Mouse (Mus musculus): ENCODE results near the gene Pank2. TPM values are rescaled to one million over a fixed set of nuclear protein-coding genes. Genes with fewer than 3 reads are reported as not detected.
"Not testable (repeated sequence)": the region's sequence is repeated elsewhere in the genome, so short reads cannot be mapped to it uniquely, and the experiment has no call there.

Gene Pank2
- total and polyA plus RNA-seq, 2 experiments from 2014 or later: 26.5 to 35.2 TPM

DNA sequence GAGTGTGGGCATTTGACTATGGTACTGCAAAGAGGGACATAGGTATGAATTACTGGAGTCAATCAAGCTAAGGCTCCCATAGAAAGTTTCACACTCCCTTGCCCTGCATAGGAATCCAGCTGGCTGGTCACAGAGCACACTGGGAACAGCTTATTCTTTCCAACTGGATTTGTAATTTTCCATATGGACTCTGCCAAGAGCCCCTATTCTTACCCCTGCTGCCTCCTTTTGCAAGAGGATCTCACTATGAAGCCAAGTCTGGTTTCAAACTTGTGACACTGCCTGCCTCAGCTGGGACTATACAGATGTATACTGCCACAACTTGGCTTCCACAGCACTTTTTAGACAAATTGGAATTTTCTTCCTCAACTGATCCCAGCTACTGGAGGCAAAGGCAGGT is 39.3 kb downstream of the Pank2 start:
- no peak overlapping the region for H3K9ac ChIP-seq (replicated peaks; ENCODE audit: low read length)
- H3K4me2 ChIP-seq (ENCODE audit: low read depth, low read length): no peak overlapping the region
- TF ChIP-seq CTCF (IDR thresholded peaks at IDR 0.05; ENCODE audit: low read depth): no peak
- no peak overlapping the region for H3K4me3 ChIP-seq (ENCODE audit: low read length)
- no peaks in the 10 kb centered on the region for H3K27me3 ChIP-seq (ENCODE audit: insufficient read depth, low read length)
- DNase-seq (ENCODE audit: low spot score) (no peak), ATAC-seq (no peak)
- no peaks in the 10 kb centered on the region for H3K9me3 ChIP-seq (ENCODE audit: low read length)
- no peak overlapping the region for H3K27ac ChIP-seq
- H3K4me1 ChIP-seq (ENCODE audit: insufficient read depth, low read length): no peaks in the 10 kb centered on the region
- H3K36me3 ChIP-seq (ENCODE audit: insufficient read depth, low read length): peaks cover 26% of the 10 kb centered on the region

DNA sequence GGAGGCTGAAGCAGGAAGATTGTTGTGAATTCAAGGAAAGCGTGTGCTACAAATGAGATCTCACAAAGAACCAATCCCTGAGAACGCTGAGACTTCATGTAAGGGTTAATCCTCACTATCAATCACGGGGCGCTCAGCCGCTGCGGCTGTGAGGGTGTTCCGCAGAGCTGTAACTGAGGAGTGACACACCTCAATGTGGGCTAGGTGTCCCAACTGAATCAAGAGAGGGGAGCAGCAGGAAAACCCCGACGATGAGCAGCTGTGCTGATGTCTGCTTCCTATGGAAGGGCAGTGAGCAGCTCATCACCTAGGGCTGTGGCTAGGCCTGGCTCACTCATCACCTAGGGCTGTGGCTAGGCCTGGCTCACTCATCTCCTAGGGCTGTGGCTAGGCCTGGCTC is 42.2 kb downstream of the Pank2 start:
- ATAC-seq (no peak), DNase-seq (ENCODE audit: low spot score) (no peak)
- H3K4me1 ChIP-seq (ENCODE audit: insufficient read depth, low read length): no peaks in the 10 kb centered on the region
- no peak for TF ChIP-seq CTCF (IDR thresholded peaks at IDR 0.05; ENCODE audit: low read depth)
- no peak overlapping the region for H3K9ac ChIP-seq (replicated peaks; ENCODE audit: low read length)
- no peak overlapping the region for H3K27ac ChIP-seq
- H3K4me3 ChIP-seq (ENCODE audit: low read length): no peak overlapping the region
- H3K36me3 ChIP-seq (ENCODE audit: insufficient read depth, low read length): peaks cover 20% of the 10 kb centered on the region
- no peak overlapping the region for H3K4me2 ChIP-seq (ENCODE audit: low read depth, low read length)
- 84% methylated on average over 9 of the region's 9 CpGs for WGBS
- H3K9me3 ChIP-seq (ENCODE audit: low read length): no peaks in the 10 kb centered on the region
- no peaks in the 10 kb centered on the region for H3K27me3 ChIP-seq (ENCODE audit: insufficient read depth, low read length)

DNA sequence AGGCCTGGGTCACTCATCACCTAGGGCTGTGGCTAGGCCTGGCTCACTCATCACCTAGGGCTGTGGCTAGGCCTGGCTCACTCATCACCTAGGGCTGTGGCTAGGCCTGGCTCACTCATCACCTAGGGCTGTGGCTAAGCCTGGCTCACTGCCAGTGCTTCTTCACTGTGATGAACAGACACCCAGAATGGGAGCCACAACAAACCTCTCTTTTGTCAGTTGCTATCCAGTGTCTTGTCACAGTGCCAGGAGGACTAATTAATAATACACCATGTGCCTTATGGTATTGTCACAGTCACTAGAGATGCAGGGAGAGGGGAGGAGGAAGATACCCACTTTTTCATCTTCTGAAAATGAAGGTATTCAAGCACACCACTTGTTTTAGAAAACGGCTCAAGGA is 42.9 kb downstream of the Pank2 start:
- peaks cover 20% of the 10 kb centered on the region for H3K36me3 ChIP-seq (ENCODE audit: insufficient read depth, low read length)
- not testable (repeated sequence) for H3K4me2 ChIP-seq (ENCODE audit: low read depth, low read length); H3K9ac ChIP-seq (replicated peaks; ENCODE audit: low read length); H3K4me3 ChIP-seq (ENCODE audit: low read length); H3K4me1 ChIP-seq (ENCODE audit: insufficient read depth, low read length); H3K27ac ChIP-seq; H3K27me3 ChIP-seq (ENCODE audit: insufficient read depth, low read length); ATAC-seq; H3K9me3 ChIP-seq (ENCODE audit: low read length)
- peak; percentile 59 for DNase-seq (ENCODE audit: low spot score)
- WGBS: 56% methylated on average over 1 of the region's 1 CpGs

DNA sequence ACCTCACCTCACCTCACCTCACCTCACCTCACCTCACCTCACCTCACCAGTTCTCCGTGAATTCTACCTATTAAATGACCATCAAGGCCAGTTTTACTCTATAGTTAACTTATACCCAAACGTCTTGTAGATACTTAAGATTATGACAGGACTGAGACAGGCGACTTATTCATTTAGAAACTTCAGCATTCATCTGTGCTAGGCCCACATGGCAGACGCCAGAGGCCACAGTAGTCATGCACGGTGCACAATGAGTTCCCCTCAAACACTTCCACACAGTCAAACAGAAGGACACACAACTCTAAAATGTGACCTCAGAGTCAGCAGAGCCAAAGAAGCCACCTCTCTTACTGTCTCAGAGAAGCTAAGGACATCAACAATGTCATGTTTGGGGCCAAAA is 45.1 kb downstream of the Pank2 start:
- no peak for TF ChIP-seq CTCF (IDR thresholded peaks at IDR 0.05; ENCODE audit: low read depth)
- WGBS: 80% methylated on average over 5 of the region's 5 CpGs
- no peak for ATAC-seq

DNA sequence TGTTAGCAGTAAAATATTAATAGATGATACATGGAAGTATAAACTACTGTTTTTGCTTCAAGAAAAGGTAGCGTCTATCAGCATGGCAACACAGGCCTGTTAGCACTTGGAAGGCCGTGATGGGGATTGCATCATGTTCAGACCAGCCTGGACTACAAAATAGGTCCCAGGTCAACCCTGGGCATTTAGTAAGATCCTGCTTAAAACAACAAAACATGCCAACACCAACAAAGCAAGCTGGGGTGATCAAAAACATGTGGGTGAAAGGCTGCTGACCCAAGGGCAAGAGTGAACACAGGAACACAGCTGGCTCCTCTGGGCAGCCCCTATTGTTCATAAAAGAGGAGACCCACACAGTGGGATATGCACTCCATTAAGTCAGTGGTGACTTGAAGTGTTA is 45.5 kb downstream of the Pank2 start:
- Histone ChIP-seq H3K4me3 (ENCODE audit: low read length) (no peak overlapping the region), H3K4me1 (ENCODE audit: insufficient read depth, low read length) (no peaks in the 10 kb centered on the region), H3K9ac (replicated peaks; ENCODE audit: low read length) (no peak overlapping the region), H3K36me3 (ENCODE audit: insufficient read depth, low read length) (peaks cover 13% of the 10 kb centered on the region), H3K27ac (no peak overlapping the region), H3K27me3 (ENCODE audit: insufficient read depth, low read length) (no peaks in the 10 kb centered on the region), H3K4me2 (ENCODE audit: low read depth, low read length) (no peak overlapping the region), H3K9me3 (ENCODE audit: low read length) (no peaks in the 10 kb centered on the region)
- 55% methylated on average over 2 of the region's 2 CpGs for WGBS
- no peak for ATAC-seq
- TF ChIP-seq CTCF (IDR thresholded peaks at IDR 0.05; ENCODE audit: low read depth): no peak
- DNase-seq (ENCODE audit: low spot score): no peak

More for the DNA sequence above, 45.1 kb downstream of the Pank2 start:
- peaks cover 17% of the 10 kb centered on the region for H3K36me3 ChIP-seq (ENCODE audit: insufficient read depth, low read length)
- DNase-seq (ENCODE audit: low spot score): no peak
- no peak overlapping the region for H3K4me2 ChIP-seq (ENCODE audit: low read depth, low read length)
- no peaks in the 10 kb centered on the region for H3K4me1 ChIP-seq (ENCODE audit: insufficient read depth, low read length)
- no peak overlapping the region for H3K27ac ChIP-seq
- no peak overlapping the region for H3K9ac ChIP-seq (replicated peaks; ENCODE audit: low read length)
- H3K27me3 ChIP-seq (ENCODE audit: insufficient read depth, low read length): no peaks in the 10 kb centered on the region
- H3K4me3 ChIP-seq (ENCODE audit: low read length): no peak overlapping the region
- no peaks in the 10 kb centered on the region for H3K9me3 ChIP-seq (ENCODE audit: low read length)

DNA sequence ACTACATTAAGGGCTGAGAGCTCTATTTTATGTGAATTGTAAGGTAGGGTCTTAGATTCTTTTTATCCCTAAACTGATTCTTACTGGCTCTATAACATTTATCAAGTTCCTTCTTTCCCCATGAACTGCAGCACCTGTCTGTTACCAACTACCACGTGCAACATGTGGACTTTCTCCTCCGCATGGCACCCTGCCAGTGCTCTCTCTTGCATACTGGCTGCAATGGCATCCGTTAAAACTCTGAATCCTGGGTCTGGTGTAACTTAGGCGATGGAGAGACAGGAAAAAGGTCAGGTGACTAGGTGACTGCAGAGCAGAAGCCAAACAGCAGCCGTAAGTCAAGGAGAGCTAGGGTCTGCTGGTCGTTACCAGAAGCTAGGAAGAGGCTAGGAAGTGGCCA is 47.0 kb downstream of the Pank2 start:
- no peaks in the 10 kb centered on the region for H3K4me1 ChIP-seq (ENCODE audit: insufficient read depth, low read length)
- H3K4me2 ChIP-seq (ENCODE audit: low read depth, low read length): no peak overlapping the region
- no peak overlapping the region for H3K9ac ChIP-seq (replicated peaks; ENCODE audit: low read length)
- H3K27ac ChIP-seq: no peak overlapping the region
- H3K27me3 ChIP-seq (ENCODE audit: insufficient read depth, low read length): no peaks in the 10 kb centered on the region
- H3K4me3 ChIP-seq (ENCODE audit: low read length): no peak overlapping the region
- no peak for TF ChIP-seq CTCF (IDR thresholded peaks at IDR 0.05; ENCODE audit: low read depth)
- no peaks in the 10 kb centered on the region for H3K9me3 ChIP-seq (ENCODE audit: low read length)
- H3K36me3 ChIP-seq (ENCODE audit: insufficient read depth, low read length): peaks cover 3% of the 10 kb centered on the region; the same call in 1 of the 2 replicates
- WGBS: 78% methylated on average over 6 of the region's 6 CpGs
- DNase-seq (ENCODE audit: low spot score) (no peak), ATAC-seq (no peak)

DNA sequence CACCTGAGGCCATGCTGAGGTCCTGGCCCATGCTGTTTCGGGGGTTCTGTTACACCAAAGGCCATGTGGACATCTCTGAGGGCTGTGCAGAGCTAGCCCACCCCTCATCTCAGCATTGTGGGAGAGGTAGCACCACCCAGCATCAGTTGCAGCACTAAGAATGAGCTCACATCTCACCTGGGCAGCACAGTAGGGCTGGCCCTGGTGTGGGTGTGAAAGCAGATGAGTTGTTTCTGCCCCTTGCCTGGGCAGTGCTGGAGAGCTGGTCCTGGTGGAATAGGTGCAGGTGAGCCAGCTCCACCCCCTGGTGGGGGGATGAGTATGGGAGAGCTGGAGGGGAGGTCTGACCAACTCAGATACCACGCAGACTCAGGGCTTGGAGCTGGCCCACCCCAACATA is 53.9 kb downstream of the Pank2 start:
- WGBS: 83% methylated on average over 2 of the region's 2 CpGs
- no peaks in the 10 kb centered on the region for H3K4me1 ChIP-seq (ENCODE audit: insufficient read depth, low read length)
- no peak for ATAC-seq
- 0 out of 2 replicates have a peak, but pooled peaks cover 1% of the 10 kb centered on the region for H3K36me3 ChIP-seq (ENCODE audit: insufficient read depth, low read length)
- H3K4me3 ChIP-seq (ENCODE audit: low read length): no peak overlapping the region
- no peak overlapping the region for H3K4me2 ChIP-seq (ENCODE audit: low read depth, low read length)
- H3K27me3 ChIP-seq (ENCODE audit: insufficient read depth, low read length): no peaks in the 10 kb centered on the region
- H3K27ac ChIP-seq: no peak overlapping the region
- no peak for TF ChIP-seq CTCF (IDR thresholded peaks at IDR 0.05; ENCODE audit: low read depth)
- H3K9me3 ChIP-seq (ENCODE audit: low read length): no peaks in the 10 kb centered on the region
- H3K9ac ChIP-seq (replicated peaks; ENCODE audit: low read length): no peak overlapping the region
- no peak for DNase-seq (ENCODE audit: low spot score)

Measured in hindbrain, postnatal 0 days (tissue).